Mouse (Mus musculus): ENCODE data around the gene Tor1aip1.

The Tor1aip1 gene

DNA sequence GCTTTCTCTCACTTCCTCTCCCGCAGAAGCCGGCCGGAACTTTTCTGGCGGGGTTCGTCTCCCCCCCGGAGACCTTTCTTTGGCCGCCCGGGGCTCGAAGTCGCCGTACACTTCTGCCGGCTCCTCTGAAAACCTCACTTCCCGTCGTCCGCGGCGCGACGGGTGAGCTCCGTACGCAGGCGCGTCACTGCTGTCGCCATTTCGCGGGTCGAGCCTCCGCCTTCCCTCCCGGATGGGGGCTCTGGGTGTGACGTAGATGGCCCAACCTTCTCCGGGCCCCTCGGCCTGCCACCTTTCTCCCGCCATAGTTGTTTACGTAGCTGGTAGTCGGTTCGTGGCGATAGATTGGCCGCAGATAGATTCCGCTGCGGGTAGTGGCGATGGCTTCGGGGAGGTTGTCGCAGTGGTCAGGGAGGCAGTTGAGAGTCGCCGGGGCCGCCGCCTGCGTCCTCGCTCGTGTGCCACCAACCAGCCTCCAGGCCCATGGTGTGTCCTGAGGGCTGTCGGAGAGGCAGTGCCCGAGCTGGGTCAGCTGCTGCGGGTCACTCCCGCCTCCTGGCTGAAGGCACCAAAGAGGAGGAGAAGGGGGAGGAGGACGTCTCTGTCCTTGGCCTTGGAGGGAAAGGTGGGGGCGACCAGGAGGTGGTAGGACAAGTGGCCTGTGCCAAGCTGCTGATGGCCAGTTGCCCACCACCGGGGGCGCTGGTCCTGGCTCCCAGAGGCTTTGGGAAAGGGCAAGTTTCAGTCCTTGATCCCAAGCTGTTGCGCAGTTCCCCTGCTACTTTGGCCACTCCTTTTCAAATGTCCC, at the start of gene Tor1aip1:
Gene Tor1aip1, minus strand, starts transcription at position 551 of the 808 bp plus-strand sequence.
- peak; percentile 98 for DNase-seq

DNA sequence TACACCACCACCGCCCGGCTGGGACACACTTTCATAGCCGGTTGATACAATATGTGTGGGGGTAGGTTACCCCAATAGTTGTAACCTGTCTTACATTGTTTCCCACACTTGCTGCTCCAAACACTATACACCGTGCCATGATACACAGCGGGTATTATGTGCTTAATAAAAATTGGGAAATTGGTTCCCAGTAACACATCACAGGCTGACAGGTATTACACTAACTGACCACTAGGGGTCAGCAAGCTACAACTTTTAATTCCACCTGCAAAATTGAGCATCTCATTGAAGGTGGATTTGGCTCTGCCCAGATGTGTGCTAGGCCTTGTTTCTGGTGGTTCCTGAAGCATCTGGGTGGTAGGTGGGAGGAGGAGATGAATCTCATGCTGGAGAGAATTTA, 49.5 kb upstream of the Tor1aip1 start:
- DNase-seq = peak; percentile 37

DNA sequence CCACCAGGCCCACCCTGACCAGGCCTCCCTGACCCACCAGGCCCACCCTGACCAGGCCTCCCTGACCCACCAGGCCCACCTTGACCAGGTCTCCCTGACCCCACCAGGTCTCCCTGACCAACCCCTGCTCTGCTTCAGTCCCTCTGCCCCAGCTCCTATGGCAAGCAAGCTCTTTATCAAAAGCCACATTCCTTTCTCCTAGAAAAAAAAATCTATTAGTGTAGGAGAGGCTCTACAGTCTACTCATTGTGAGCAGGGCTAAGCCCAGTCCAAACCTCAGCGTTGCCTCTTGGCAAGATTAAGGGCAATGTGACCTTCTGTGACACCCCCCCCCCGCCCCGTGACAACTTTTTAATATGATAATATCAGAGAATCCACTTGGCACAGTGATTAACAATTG, 48.3 kb upstream of the Tor1aip1 start:
- DNase-seq = no peak

DNA sequence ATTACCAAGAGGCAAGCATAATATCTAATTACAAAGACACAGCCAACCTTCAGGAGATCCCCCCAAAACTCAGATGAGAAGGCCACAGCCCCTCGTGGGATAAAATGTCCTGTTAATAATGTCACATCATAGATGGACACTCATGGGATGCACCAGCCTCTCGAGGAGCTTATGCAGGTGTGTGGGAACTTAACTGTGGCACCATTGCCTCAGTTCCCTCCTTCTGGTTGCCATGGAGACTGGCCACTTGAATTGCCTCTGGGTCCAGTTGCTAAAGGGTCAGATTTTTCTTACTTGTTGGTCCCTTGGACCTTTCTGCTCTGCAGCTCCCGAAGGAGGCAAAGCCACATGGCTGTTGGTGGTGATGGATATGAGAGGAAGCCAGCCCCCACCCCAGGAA, 41.4 kb upstream of the Tor1aip1 start:
- DNase-seq = no peak

DNA sequence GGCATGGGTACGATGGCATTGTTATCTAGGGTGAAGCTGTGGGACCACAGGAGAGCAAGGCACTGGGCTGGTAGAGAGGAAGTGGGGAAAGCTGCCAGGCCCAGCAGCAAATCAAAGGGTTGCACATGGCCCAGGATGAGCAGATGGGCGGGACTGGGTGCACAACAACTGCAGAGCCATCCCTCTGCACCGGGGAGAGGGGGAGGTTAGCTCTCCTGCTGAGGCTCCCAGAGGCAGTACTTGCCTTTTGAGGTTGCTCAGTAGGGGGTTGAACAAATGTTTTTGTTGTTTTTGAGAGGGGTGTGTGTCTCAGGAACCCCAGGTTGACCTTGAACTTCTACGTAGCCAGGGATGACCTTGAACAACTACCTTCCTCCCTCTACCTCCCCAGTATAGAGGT, 40.2 kb upstream of the Tor1aip1 start:
- DNase-seq = peak; percentile 66

DNA sequence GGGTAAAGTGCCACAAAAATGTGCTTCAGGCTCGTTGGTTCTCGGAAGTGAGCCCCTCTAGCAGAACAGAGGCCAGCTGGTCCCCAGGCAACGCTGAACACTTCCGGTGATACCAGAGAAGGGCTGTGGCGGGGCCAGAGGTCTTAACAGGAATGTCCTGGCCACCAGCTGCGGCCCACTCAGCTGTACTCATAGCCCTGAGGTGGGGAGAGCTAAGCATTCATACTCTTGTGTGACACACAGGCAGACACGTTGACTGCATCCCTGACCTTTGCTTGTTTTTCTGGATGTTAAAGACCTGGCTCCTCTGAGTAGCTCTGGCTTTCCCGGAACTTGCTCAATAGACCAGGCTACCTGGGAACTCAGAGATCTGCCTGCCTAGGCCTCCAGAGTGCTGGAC, 38.3 kb upstream of the Tor1aip1 start:
- no peak for DNase-seq

DNA sequence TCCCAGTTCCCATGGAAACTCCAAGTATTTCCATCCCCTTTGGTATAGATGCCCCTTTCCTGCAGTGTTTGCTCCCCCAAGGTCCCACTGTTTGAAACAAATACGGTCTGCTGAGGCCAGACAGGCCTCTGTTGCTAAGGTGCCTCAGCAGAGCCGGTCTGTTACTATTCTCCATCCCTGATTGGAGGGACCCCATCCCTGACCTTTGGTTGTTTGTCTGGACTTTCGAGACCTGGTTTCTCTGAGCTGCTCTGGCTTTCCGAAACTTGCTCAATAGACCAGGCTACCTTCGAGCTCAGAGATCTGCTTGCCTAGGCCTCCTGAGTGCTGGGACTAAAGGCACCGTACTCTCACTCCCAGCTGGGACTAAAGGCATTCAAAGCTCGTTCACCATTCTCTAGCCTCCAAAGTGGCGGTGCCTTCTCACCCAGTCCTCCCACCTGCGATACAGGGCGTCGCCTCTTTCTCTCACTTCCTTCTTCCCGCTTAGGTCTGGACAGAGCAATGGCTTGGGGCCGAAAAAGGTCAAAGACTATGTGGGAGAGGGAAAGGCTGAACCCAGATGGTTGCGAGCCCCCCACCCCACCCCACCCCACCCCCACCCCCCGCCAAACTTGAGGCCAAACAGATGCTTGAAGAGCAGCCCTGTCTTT, 37.0 kb upstream of the Tor1aip1 start:
- DNase-seq = no peak

DNA sequence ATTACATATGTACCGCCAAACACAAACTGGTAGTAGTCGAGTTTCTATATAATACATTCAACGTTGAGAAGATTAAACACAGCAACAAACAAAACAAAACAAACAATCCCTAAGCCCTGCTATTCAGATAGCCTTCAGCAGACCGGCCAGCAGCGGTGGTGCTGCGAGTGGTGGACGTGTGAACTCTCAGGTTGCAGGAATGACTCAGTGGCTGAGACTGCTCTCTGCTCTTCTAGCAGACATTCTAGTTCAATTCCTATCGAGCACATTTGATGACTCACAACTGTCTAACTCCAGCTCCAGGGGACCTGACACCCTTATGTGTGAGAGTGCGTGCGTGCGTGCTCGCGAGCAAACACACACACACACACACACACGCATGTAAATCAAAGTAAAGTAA, 33.8 kb upstream of the Tor1aip1 start:
- no peak for DNase-seq

DNA sequence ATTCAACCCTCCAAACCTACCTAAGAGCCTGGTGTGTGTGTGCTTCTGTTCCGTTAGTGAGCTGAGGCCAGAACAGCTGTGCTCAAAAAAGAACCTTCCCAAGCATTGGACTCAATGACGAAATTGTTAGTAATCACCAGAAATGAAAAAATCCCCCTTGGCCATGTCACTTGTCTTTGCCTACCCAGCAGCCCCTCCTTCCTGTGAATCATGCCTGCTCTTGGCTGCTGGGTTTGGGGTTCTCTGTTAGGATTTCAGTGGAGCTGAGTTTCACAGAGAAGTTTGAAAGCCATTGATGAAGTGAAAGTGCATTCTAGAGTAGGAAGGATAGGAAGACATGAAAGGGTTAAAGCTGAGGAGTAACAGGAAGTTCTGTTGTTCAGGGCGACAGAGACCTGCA, 29.9 kb upstream of the Tor1aip1 start:
- DNase-seq = no peak

DNA sequence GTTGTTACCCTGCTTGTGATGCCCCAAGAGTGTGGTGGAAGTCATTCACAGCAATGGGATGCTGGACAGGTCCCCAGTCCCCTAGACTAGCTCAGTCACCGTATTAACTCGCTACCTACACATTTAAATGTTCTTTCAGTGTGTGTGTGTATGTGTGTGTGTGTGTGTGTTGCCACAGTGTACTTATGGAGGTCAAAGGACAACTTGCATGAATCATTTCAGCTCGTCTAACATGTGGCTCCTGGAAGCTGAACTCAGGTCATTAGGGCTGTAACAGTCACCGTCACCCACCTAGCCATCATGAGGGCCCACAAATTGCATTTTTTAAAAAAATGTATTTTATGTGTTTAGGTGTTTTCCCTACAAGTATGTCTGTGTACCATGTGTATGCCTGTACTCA, 25.9 kb upstream of the Tor1aip1 start:
- DNase-seq = no peak

DNA sequence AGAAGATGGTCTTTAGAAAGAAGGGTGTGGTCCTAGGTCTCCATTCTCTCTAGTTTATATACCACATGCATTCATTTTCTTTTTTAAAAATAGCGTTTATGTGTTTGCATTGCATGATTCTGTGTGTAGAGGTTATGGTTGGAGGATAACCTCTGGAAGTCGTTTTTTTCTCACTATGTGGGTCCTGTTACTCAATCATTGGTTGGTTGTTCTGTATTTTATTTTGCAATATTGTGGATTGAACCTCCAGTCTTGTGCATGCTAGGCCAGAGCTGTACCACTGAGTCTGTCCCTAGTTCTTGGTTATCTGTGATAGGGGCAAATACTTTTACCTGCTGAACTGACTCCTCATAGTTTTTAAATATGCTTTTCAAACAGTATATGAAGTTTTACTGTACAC, 21.9 kb upstream of the Tor1aip1 start:
- DNase-seq = no peak

DNA sequence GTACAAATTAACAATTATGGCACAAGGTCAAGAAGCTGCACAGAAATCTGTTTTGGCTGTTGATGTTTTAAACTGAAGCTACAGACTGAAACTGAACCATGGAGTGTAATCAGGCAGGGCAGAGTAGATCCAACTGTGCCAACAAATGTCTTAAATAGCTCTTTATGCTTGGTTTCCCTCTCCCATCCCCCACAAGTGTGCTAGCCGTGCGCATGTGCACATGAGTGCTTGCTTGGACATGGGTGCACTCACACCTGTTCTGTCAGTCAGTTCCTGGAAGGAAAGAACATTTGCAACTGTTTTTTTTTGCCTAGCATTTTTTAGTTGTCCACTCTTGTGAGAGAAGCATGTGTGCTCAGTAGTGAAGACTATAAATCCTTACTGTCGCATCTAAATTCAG, 10.4 kb upstream of the Tor1aip1 start:
- no peak for DNase-seq

DNA sequence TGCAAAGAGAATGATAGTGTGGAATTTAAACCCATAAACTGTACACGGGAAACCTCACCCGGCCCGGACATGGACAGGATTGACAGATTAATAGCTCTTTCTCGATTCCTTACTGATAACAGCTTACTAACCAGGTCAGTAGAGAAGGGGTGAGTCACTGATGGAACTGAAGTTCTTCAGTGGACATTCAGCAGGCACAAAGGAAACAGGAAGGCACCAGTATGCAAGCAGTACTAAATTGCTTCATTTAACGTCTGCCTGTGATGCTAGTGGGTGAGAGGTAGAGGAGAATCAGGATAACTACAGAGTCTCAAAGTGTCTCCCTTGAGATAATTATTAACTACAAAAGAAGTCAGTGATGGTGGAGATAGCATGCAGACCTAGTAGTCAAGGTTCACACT, 7.9 kb upstream of the Tor1aip1 start:
- DNase-seq = no peak

DNA sequence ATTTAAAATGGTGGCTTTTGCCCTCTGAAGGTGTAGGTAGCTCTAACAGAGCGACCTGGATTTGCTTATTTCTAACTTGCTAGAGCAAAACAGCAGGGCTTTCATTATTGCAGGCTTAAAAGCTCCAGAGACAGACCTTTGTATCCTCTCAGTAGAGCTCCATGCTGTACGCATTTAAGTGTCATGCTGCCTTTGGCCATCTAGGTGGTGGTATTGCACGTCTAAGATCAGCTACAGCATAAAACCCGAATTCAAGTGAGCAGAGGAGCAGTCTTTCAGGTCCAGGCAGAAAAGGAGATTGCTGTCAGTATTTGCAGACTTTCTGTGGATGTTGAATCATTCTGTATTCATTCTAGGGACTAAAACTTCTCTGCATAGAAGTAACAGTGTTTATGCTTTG, 6.7 kb upstream of the Tor1aip1 start:
- peak; percentile 67 for DNase-seq

DNA sequence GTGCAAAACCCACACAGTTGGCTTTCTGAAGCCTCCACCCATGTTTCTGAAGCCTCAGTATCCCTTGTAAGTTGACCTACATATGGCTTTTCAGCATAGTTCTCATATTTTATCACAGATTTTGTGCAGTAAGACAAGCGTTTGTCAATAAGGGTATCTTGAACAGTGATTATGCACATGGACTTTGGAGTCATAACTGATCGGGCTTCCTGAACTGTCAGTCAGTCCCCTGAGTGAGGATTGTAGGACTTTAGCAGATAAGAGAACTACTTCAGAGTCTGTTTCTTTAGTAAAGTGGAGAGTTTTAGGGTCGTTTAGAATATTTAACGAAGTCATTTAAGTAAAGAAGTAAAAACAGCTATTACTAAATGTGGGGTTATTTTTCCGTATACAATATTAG, 6.2 kb upstream of the Tor1aip1 start:
- no peak for DNase-seq

DNA sequence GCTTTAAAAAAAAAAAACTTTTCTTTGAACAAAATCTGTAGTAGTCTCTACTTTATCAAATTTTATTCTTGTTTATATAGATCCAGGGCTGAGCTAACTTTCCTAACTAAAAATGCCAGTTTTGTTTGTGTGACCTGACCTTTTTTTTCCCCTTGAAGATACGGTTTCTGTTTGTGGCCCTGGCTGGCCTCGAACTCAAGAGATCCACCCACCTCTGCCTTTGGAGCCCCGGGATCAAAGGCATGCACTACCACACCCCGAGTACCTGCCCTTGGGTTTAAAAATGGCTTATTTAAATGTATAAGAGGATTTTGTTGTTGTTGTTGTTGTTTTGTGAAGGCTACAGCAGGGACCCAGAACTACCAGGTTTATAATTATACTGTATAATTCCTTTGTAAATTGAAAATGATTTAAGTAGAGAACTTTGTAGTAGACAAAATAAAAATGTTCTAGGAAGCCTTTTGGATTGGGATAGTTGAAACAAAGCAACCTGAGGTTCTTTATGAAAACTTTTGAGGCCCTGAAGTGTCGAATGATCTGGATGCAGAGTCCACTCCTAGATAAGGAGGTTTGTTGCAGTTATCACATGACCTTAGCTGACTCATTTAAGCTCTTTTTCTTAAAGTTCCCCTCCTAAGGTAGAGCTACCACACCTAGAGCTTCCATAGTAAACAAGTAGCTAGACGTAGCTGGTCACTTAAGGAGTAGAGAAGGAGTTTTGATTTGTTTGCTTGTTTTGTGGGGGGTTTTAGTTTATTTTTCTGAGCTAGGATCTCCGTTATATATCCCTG, 5.4 kb upstream of the Tor1aip1 start:
- no peak for DNase-seq

DNA sequence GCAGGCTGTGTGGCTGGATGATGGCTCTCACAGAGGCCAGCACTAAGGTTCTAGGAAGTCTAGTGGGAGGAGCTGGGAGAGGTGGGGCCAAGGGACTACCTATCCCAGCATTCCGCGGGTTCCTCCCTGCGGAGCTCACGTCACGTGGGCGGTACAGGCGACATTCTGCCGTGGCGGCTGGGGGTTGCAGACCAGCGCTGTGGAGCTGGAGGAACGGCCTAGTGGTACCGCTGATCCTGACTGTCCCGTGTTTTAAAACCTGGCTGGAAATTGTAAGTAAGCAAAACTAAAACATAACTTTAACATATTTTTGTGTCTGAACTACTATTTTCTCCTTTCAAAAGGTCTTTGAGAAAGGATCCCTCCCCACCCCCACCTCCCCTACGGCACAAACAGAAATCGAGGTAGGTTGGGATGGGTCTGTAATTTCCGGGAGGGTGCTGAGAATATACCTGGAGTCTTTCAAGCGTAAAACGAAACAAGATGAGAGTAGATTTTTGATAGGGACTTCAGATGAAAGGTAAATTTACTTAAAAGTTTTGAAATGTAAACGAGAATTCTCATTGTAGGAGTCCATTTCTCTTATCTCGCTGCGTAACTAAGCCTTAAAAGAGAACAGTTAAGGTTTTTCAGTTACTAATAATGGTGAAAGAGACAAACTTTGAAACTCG, 4.6 kb upstream of the Tor1aip1 start:
- peak; percentile 89 for DNase-seq

DNA sequence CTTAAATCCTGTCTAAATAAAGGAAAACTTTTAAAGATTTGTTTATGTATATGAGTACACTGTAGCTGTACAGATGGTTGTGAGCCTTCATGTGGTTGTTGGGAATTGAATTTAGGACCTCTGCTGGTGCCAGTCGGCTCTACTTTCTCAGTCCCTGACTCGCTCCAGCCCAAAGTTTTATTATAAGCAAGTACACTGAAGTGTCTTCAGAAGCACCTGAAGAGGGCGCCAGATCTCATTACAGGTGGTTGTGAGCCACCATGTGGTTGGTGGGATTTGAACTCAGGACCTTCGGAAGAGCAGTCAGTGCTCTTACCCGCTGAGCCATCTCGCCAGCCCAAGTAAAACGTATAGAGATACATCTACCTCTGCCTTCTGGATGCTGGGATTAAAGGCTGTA, 3.7 kb upstream of the Tor1aip1 start:
- peak; percentile 25 for DNase-seq

DNA sequence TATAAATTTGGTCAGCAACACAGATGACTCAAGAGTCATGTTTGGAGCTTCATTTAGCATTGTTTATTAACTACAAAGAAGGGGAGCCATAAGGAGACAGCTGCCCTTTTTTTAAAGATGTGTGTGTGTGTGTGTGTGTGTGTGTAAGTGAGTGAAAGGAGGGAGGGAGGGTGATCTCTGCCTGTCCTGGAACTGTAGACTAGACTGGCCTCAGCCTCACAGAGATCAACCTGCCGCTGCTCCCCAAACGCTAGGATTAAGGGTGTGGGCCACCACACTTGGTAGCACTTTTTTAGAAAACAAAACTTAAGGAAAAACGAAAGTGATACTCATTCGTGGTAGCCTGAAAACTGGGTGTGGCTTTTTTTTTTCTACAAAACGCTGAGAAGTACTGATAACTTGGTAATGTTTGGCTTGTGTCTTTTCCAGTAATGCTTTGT, 884 bp upstream of the Tor1aip1 start:
- DNase-seq = peak; percentile 52

DNA sequence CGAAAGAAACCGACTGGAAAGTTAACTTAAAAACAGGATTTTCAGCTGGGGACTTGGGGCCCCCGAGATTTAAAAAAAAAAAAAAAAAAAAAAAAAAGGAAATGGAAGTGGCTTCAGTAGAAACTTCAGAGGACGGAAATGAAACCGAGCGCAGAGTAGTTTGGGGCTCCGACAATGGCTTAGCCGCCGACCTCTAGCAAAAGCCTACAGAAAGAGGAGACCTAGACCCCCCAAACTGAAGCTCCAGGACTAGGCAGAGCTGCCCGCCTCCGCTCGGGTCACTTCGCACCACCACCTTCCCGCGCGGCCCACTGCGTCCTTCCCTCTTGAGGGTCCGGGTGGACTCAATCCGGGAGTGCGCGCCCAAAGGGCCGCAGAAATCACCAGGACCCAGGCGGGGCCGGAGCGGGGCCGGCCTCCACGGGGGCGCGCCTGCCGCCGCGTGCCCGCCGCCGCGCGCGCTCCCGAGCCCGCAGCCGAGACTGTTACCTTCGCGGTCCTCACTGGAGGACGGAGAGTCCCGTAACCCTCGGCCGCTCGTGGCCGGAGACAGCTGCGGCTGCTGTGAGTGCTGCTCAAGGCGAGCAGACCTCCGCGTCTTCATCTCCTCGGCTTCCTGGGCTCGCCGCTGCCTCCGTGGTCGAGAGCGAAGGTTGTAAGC, 881 bp downstream of the Tor1aip1 start, which contains the start of gene Tor1aip2:
Gene Tor1aip2, plus strand, starts transcription at position 135 of the 661 bp plus-strand sequence.
- no peak for DNase-seq

DNA sequence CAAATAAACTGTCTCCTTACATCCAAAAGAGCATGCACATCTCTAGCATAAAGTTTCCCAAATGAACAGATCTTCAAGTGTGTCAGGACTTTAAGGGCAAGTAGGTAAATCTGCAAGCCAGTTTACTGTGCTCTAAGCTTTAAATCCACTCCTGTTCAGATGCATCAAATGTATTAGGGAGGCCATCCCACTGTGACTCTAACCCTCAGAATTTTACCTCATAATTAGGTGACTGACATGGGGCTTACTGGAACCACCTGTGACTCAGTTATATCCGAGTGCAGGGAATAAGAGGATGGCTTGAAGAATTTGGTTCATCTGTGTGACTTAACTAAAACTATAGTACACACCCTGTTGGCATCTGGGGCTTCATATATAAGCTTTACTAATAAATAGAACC, 1.6 kb downstream of the Tor1aip1 start:
- DNase-seq = no peak

DNA sequence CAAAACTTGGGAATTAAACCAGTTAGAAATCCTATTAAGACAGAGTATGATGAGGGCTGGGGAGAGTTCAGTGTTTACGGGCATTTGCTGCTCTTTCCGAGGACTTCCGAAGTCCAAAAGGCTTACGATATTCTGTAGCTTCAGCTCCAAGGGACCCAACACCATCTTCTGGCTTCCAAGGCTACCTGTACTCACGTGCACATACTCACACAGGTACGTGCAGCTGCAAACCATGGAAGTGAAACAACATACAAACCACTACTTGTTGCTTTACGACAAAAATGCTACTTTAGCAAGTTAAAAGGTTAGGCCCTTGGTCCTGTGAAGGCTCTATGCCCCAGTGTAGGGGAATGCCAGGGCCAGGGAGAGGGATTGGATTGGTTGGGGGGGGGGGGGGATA, 2.4 kb downstream of the Tor1aip1 start:
- no peak for DNase-seq

Data from thymus, postnatal 25 days (tissue).